Mouse (Mus musculus): Measurements from ENCODE around the gene En2. TPM values are rescaled to one million over a fixed set of nuclear protein-coding genes. Genes with fewer than 3 reads are reported as not detected.

En2 gene
- polyA plus RNA-seq, 1 experiment = not detected

DNA sequence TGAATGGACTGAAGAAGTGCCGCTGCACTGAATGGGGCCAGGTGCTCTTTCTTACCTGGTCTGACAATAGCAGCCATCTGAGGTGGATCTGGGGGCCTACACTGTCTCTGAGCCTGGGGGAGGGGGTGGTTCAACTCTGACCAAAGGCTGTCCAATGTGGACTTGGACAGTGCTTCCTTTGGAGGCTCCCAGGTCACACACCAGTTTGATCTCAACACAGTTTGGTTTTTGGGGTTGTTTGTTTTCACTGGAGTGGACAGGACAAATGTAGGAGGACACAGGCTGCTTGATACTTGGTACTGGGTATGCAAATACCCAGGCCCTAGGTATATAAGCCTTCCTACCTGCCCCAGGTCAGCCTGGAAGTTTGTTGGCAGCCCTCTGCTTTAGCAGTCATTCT is 8.2 kb downstream of the En2 start:
- no peak for TF ChIP-seq POLR2A (IDR thresholded peaks at IDR 0.05; ENCODE audit: insufficient read depth, low read depth, low read length)
- no peak for TF ChIP-seq CTCF (IDR thresholded peaks at IDR 0.05; ENCODE audit: insufficient read depth, low read depth, low read length)
- Histone ChIP-seq H3K4me1 (ENCODE audit: control insufficient read depth, insufficient read depth, low read length) (peaks cover 5% of the 10 kb centered on the region; the same call in 1 of the 2 replicates), H3K27ac (ENCODE audit: insufficient read depth, low read depth, low read length) (no peak overlapping the region), H3K4me3 (ENCODE audit: insufficient read depth, low read depth, low read length) (no peak overlapping the region)
- WGBS = 11% methylated on average over 1 of the region's 1 CpGs

DNA sequence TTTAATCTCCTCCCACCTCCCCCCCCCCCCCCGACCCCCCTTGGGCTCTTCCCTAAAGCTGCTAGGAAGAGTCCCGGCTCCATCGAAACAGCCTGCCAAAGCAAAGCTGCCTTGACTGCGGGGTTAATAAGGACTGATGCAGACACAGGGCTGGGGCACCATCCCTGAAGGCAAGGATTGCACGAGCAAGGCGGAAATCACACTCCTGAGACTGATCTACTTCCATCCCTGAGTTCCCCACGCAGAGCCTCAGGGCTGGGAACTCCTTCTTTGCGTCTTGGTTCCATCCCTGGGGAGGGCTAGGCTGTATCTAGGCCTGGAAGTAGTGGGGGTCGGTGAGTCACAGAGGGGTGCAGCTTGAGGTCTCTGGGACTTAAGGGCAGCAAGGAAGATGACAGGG is 8.6 kb downstream of the En2 start:
- no peak overlapping the region for H3K4me3 ChIP-seq (ENCODE audit: insufficient read depth, low read depth, low read length)
- peaks cover 5% of the 10 kb centered on the region; the same call in 1 of the 2 replicates for H3K4me1 ChIP-seq (ENCODE audit: control insufficient read depth, insufficient read depth, low read length)
- 2% methylated on average over 9 of the region's 9 CpGs for WGBS
- no peak overlapping the region for H3K27ac ChIP-seq (ENCODE audit: insufficient read depth, low read depth, low read length)
- TF ChIP-seq POLR2A (IDR thresholded peaks at IDR 0.05; ENCODE audit: insufficient read depth, low read depth, low read length) (no peak), CTCF (IDR thresholded peaks at IDR 0.05; ENCODE audit: insufficient read depth, low read depth, low read length) (no peak)

DNA sequence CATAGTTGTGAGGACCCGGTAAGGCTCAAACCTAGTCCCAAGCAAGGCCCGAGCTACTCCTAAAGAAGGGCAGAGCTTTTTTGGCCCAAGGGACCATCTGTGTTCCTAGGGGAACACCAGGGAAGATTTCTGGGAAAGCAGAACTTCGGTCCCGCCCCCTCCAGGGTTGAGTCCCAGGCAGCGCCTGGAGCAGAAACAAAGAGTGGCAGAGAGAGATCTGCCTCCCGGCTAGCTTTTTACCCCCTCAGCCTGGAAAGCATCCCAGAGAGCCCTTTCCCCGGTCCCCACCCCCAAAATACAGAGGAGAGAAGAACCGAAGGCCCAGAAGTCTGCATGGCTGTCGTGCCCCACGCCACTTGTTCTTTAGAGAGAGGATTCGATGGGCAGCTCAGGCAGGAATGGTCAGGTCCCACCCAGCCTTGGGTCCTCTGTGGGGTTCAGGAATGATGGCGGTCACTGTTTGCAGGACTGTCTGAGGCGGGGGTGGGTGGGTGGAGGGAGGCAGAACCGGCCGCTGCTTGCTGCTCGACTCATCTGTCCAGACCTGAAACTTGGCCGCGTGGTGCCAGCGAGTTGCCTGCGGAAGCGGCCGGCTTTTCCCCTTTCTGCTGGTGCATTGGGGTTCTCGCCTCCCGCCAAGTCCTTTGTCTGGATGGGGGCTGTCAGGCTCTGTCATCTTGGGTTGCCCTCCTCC is 9.5 kb downstream of the En2 start:
- 3% methylated on average over 24 of the region's 24 CpGs for WGBS
- Histone ChIP-seq H3K4me1 (ENCODE audit: control insufficient read depth, insufficient read depth, low read length) (peaks cover 5% of the 10 kb centered on the region; the same call in 1 of the 2 replicates), H3K27ac (ENCODE audit: insufficient read depth, low read depth, low read length) (no peak overlapping the region), H3K4me3 (ENCODE audit: insufficient read depth, low read depth, low read length) (no peak overlapping the region)
- TF ChIP-seq CTCF (IDR thresholded peaks at IDR 0.05; ENCODE audit: insufficient read depth, low read depth, low read length) = no peak
- no peak for TF ChIP-seq POLR2A (IDR thresholded peaks at IDR 0.05; ENCODE audit: insufficient read depth, low read depth, low read length)

DNA sequence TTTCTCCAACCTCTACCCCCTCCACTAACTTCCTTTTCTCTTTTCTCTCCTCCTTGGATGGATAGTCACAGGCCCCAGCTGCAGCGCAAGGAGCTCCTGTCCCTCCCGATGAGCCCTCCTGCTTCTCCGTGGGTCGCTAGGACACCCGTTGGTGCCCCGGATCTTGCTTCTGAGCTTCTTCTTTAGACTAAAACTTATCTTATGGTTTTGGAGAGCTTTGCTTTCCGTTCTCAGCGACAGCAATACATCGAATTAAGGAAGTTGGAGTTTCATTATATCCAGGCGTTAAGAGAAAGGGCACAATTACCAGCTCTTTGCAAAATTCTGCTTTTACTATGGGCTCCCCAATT is 10.1 kb downstream of the En2 start:
- Histone ChIP-seq H3K27ac (ENCODE audit: insufficient read depth, low read depth, low read length) (no peak overlapping the region), H3K4me3 (ENCODE audit: insufficient read depth, low read depth, low read length) (no peak overlapping the region), H3K4me1 (ENCODE audit: control insufficient read depth, insufficient read depth, low read length) (peaks cover 5% of the 10 kb centered on the region; the same call in 1 of the 2 replicates)
- WGBS = 3% methylated on average over 10 of the region's 10 CpGs
- TF ChIP-seq CTCF (IDR thresholded peaks at IDR 0.05; ENCODE audit: insufficient read depth, low read depth, low read length) (no peak), POLR2A (IDR thresholded peaks at IDR 0.05; ENCODE audit: insufficient read depth, low read depth, low read length) (no peak)

DNA sequence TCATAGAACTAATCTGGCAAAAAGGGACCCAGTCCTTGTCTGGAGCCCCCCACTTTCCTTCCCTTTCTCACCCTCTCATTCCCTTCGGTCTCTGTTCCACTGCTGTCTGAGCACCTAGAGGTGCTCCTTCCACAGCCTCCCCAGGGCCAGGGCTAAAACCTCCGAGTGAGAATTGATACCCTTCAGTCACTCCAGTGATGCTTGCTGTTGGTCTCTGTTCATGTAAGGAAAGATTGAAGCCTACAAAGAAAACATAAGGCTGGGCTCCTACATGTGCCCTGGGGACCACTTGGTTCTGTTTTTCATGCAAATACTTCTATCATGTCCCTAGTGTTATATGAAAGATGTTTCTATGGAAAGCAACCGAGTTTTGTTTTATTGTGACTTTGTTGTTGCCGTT is 10.5 kb downstream of the En2 start:
- WGBS = 6% methylated on average over 4 of the region's 4 CpGs
- Histone ChIP-seq H3K27ac (ENCODE audit: insufficient read depth, low read depth, low read length) (no peak overlapping the region), H3K4me1 (ENCODE audit: control insufficient read depth, insufficient read depth, low read length) (peaks cover 5% of the 10 kb centered on the region; the same call in 1 of the 2 replicates), H3K4me3 (ENCODE audit: insufficient read depth, low read depth, low read length) (no peak overlapping the region)
- TF ChIP-seq CTCF (IDR thresholded peaks at IDR 0.05; ENCODE audit: insufficient read depth, low read depth, low read length) (no peak), POLR2A (IDR thresholded peaks at IDR 0.05; ENCODE audit: insufficient read depth, low read depth, low read length) (no peak)

DNA sequence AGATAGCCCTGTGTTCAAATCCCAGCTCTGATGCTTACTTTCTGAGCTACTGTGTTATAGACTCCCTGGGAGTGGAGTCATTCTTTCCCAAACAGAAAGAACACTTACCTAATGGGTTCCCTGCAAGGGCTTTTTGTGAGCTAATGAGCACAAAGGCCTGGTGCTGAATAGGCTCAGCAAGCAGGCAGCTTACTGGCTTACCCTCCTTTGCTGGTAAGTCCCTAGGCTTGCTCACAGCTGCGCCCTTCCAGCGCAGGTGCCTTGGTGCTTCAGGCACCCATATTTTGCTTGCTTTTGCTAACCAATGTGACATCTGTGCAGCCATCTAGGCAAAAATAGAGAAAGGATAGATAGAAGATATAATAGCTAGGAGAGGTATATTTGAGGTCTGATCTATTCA is 11.1 kb downstream of the En2 start:
- Histone ChIP-seq H3K4me1 (ENCODE audit: control insufficient read depth, insufficient read depth, low read length) (peaks cover 5% of the 10 kb centered on the region; the same call in 1 of the 2 replicates), H3K4me3 (ENCODE audit: insufficient read depth, low read depth, low read length) (no peak overlapping the region), H3K27ac (ENCODE audit: insufficient read depth, low read depth, low read length) (no peak overlapping the region)
- 11% methylated on average over 2 of the region's 2 CpGs for WGBS
- TF ChIP-seq POLR2A (IDR thresholded peaks at IDR 0.05; ENCODE audit: insufficient read depth, low read depth, low read length) (no peak), CTCF (IDR thresholded peaks at IDR 0.05; ENCODE audit: insufficient read depth, low read depth, low read length) (no peak)

DNA sequence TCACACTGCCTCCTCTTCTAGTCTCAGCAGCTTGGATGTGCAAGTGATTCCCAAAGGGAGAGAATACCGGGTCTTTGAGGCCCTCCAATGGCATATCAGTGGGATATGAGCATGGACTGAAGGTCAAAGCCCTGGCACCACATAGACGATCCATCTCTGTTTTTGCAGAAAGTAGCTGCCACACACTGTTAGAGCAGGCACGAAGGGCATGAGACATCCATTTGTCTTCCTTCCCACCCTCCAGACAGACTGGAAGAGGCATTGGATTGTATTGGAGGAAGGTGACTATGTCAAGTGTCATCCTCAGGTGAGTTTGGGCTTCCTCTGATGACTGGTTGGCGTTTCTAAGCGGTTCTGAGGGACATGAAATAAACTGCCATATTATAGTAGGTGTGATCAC is 12.8 kb downstream of the En2 start:
- no peak overlapping the region for H3K4me3 ChIP-seq (ENCODE audit: insufficient read depth, low read depth, low read length)
- 34% methylated on average over 5 of the region's 5 CpGs for WGBS
- no peak overlapping the region for H3K27ac ChIP-seq (ENCODE audit: insufficient read depth, low read depth, low read length)
- H3K4me1 ChIP-seq (ENCODE audit: control insufficient read depth, insufficient read depth, low read length) = peaks cover 5% of the 10 kb centered on the region; the same call in 1 of the 2 replicates
- TF ChIP-seq POLR2A (IDR thresholded peaks at IDR 0.05; ENCODE audit: insufficient read depth, low read depth, low read length) (no peak), CTCF (IDR thresholded peaks at IDR 0.05; ENCODE audit: insufficient read depth, low read depth, low read length) (no peak)

DNA sequence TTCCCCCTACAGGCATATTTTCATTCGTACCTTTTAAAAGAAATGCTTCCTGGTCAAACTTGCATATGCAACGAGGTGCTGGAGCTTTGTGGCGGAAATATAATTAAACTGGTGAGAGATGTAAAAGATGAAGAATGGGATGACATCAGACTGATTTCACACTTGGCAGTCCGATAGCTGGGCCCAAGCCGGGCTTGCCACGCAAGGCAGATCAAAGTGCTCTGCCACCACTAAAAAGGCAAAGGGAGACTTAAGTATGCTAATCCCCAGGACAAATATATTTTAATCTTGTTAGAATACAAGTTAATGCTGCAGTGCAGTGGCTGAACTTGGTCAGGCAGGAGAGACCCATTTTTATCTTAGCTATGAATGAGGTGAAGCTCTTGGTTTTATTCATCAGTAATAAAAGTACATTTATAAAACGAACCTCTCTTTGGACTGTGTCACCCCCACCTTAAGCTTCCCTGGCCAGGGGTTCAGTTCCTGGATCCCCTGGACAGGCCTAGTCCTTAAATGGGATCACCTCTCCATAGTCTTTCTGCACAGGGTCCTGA is 13.8 kb downstream of the En2 start:
- TF ChIP-seq CTCF (IDR thresholded peaks at IDR 0.05; ENCODE audit: insufficient read depth, low read depth, low read length) (no peak), POLR2A (IDR thresholded peaks at IDR 0.05; ENCODE audit: insufficient read depth, low read depth, low read length) (no peak)
- 54% methylated on average over 7 of the region's 7 CpGs for WGBS
- Histone ChIP-seq H3K4me3 (ENCODE audit: insufficient read depth, low read depth, low read length) (no peak overlapping the region), H3K4me1 (ENCODE audit: control insufficient read depth, insufficient read depth, low read length) (0 out of 2 replicates have a peak, but pooled peaks cover 5% of the 10 kb centered on the region), H3K27ac (ENCODE audit: insufficient read depth, low read depth, low read length) (no peak overlapping the region)

DNA sequence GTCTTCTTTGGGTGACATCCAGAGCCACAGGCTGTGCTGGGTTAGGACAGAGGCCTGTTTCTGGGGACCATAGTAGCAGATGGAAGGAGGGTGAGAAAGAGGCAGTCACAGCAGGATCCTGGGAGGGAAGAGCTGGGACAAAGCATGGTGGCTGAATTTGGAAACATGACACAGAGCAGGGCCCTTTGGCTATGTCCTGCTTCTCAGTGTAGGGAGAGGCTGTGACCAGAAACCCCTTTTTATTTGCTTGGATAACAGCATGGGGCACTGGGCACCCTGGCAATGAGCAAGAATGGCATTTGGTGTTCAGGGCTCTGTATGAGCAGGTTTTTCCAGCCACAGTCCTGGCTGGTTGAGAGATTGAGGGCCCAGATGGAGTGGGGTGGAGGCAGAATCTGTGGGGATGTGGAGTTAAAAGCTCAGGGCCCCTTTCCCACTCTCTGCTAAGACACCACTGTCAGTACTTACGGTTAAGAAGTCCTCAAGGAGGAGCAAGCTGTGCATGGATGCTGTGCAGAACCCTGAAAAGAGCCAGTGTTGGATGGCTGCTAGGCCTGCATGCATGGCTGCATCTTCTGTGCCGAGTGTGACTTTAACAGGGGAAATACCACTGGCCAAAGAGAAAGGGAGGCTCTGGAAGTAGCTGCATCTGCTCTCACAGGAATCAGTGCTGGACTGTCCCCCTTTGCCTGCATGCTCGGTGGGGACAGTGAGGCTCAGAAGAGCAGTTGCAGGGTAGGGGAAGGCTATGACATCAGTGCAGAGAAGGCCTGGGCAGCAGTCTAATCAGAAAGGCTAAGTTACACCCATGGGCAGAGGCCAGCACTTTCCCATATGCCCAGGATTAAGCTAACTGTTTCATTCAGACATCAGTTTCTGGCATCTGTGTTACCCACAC is 26.0 kb downstream of the En2 start:
- no peak for TF ChIP-seq POLR2A (IDR thresholded peaks at IDR 0.05; ENCODE audit: insufficient read depth, low read depth, low read length)
- TF ChIP-seq CTCF (IDR thresholded peaks at IDR 0.05; ENCODE audit: insufficient read depth, low read depth, low read length) = no peak
- WGBS = 60% methylated on average over 3 of the region's 3 CpGs
- H3K27ac ChIP-seq (ENCODE audit: insufficient read depth, low read depth, low read length) = no peak overlapping the region
- no peak overlapping the region for H3K4me3 ChIP-seq (ENCODE audit: insufficient read depth, low read depth, low read length)
- H3K4me1 ChIP-seq (ENCODE audit: control insufficient read depth, insufficient read depth, low read length) = no peaks in the 10 kb centered on the region

Data from olfactory bulb, adult 2 months (tissue).